Mouse (Mus musculus): ENCODE results near the gene Vmn1r32.

The Vmn1r32 gene

GRCm38 (mm10) chr6:66559996-66560395 lies at the start of gene Vmn1r32:
TSS of gene Vmn1r32 (minus strand) at chr6:66560096.
- DNase-seq = no peak

- DNase-seq = no peak
These were observed 35.9 kb upstream of the Vmn1r32 start for GRCm38 (mm10) chr6:66595804-66596203.

- DNase-seq = peak; percentile 9
These were observed 23.9 kb downstream of the Vmn1r32 start for GRCm38 (mm10) chr6:66535966-66536365.

- peak; percentile 100 for DNase-seq
These were observed 24.7 kb downstream of the Vmn1r32 start, which contains the start of gene Mad2l1 for GRCm38 (mm10) chr6:66535028-66535862. TSS of gene Mad2l1 (plus strand) at chr6:66535390.

GRCm38 (mm10) chr6:66534366-66534941 lies 25.4 kb downstream of the Vmn1r32 start:
- DNase-seq = peak; percentile 13

- DNase-seq = peak; percentile 84
These were observed 26.7 kb downstream of the Vmn1r32 start for GRCm38 (mm10) chr6:66533241-66533640.

- no peak for DNase-seq
These were observed 31.5 kb downstream of the Vmn1r32 start for GRCm38 (mm10) chr6:66528386-66528785.

GRCm38 (mm10) chr6:66516368-66516767 lies 43.5 kb downstream of the Vmn1r32 start:
- DNase-seq = no peak

Data from retina, postnatal 1 day (tissue).